In the genomic region with DNA sequence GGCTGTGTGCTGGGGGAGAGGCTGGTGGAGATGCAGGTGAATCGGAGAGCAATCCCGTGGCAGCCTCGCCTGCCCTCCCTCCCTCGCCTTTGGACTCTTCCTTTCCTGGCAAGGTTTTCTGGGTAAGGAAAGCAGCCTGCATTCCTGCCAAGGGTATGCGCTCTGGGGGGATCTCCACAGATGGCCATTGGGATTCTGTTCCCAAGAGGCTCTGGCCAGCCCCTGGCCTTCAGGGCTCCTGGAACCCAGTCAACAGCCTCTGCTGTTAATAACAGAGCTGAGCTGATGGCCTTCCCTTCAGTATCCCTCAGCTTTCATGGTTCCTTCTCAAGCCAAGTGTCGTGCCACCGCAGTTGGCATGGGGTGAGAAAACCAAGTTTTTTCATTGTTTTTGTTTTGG, we compare ENCODE assay signal across 20 mouse cellular contexts. TPM values are rescaled to one million over a fixed set of nuclear protein-coding genes. Genes with fewer than 3 reads are reported as not detected.
A peak's percentile ranks its signal among the peaks of the same experiment; 100 is the strongest.
DNase-seq lines count a peak whose midpoint lies in the region; ATAC-seq lines count a peak whose summit lies in the region.
"Had no signal": no experiment of that assay in that cellular context is flagged by ENCODE, and none has a peak within 500 bp of the region (broad histone marks: within the 10 kb centered on the region; RNA-seq: fewer than 3 reads in every experiment).

No protein-coding gene starts in this region.

- H3K4me1 ChIP-seq in hindbrain, embryonic 16.5 days (ENCODE audit: control insufficient read depth, insufficient read depth, low read depth, low read length) = peaks cover 5% of the 10 kb centered on the region
- no peaks in the 10 kb centered on the region; the same call in 1 of the 2 replicates for H3K4me1 ChIP-seq in hindbrain, embryonic 11.5 days (replicated peaks; ENCODE audit: control insufficient read depth, insufficient read depth, low read length)
- H3K4me1 ChIP-seq in midbrain, embryonic 14.5 days (ENCODE audit: control insufficient read depth, insufficient read depth, low read length) = no peaks in the 10 kb centered on the region
- H3K4me1 ChIP-seq: embryonic facial prominence, embryonic 15.5 days had no signal

- no peaks in the 10 kb centered on the region for H3K9me3 ChIP-seq in hindbrain, embryonic 16.5 days (ENCODE audit: control insufficient read depth, low read length)
- no peaks in the 10 kb centered on the region for H3K9me3 ChIP-seq in hindbrain, embryonic 11.5 days (ENCODE audit: control insufficient read depth, low read length)
- no peaks in the 10 kb centered on the region for H3K9me3 ChIP-seq in midbrain, embryonic 14.5 days (ENCODE audit: control insufficient read depth, low read length)
- H3K9me3 ChIP-seq: embryonic facial prominence, embryonic 15.5 days had no signal

- no peaks in the 10 kb centered on the region for H3K27me3 ChIP-seq in hindbrain, embryonic 16.5 days (replicated peaks; ENCODE audit: control insufficient read depth, insufficient read depth, low read length)
- H3K27me3 ChIP-seq in hindbrain, embryonic 11.5 days (ENCODE audit: control insufficient read depth, insufficient read depth, low read length) = no peaks in the 10 kb centered on the region
- H3K27me3 ChIP-seq in midbrain, embryonic 14.5 days (ENCODE audit: control insufficient read depth, insufficient read depth, low read length) = no peaks in the 10 kb centered on the region
- H3K27me3 ChIP-seq: embryonic facial prominence, embryonic 15.5 days had no signal

- H3K4me3 ChIP-seq in hindbrain, embryonic 16.5 days (ENCODE audit: low read length) = no peak overlapping the region
- no peak overlapping the region for H3K4me3 ChIP-seq in hindbrain, embryonic 11.5 days (ENCODE audit: low read depth, low read length)
- H3K4me3 ChIP-seq in midbrain, embryonic 14.5 days (replicated peaks; ENCODE audit: low read depth, low read length) = no peak overlapping the region
- H3K4me3 ChIP-seq: embryonic facial prominence, embryonic 15.5 days; heart, adult 2 months; left cerebral cortex, adult 2 months had no signal

- peak; percentile 62; the same call in 1 of the 2 replicates for ATAC-seq in hindbrain, embryonic 16.5 days
- ATAC-seq in hindbrain, embryonic 11.5 days (ENCODE audit: low FRiP score) = no peak
- ATAC-seq in cerebellum, adult (ENCODE audit: insufficient number of reproducible peaks, low FRiP score, low TSS enrichment) = peak; percentile 76; the same call in 1 of the 2 replicates
- no peak for ATAC-seq in midbrain, embryonic 14.5 days (ENCODE audit: low FRiP score, low TSS enrichment)
- ATAC-seq: intestine, postnatal 0 days had no signal

- 69% methylated on average over 7 of the region's 7 CpGs for WGBS in hindbrain, embryonic 16.5 days
- 91% methylated on average over 7 of the region's 7 CpGs for WGBS in hindbrain, embryonic 11.5 days
- 94% methylated on average over 7 of the region's 7 CpGs for WGBS in midbrain, embryonic 14.5 days

- DNase-seq in hindbrain, embryonic 11.5 days (ENCODE audit: low spot score) = no peak
- DNase-seq in brain, adult 2 months (ENCODE audit: low read depth, low spot score) = peak; percentile 94
- peak; percentile 93 for DNase-seq in cerebellum, adult 9-10 months
- no peak for DNase-seq in urinary bladder, postnatal 14 days (ENCODE audit: low spot score)
- no peak for DNase-seq in ovary, postnatal 14 days (ENCODE audit: low spot score)
- DNase-seq in midbrain, embryonic 14.5 days = no peak
- DNase-seq: adrenal gland, adult 8-10 months; B cell, adult 2 months; gastrocnemius, postnatal 36 days; heart, adult 2 months; kidney, postnatal 4 days; lung, postnatal 4 days; retina, postnatal 1 day; right cerebral cortex, postnatal 25 days; spleen, adult 18-20 months had no signal

- H3K27ac ChIP-seq in hindbrain, embryonic 16.5 days (ENCODE audit: low read depth, low read length) = no peak overlapping the region
- H3K27ac ChIP-seq in hindbrain, embryonic 11.5 days (ENCODE audit: low read depth, low read length) = no peak overlapping the region
- no peak overlapping the region for H3K27ac ChIP-seq in midbrain, embryonic 14.5 days (replicated peaks; ENCODE audit: low read depth, low read length)
- H3K27ac ChIP-seq: embryonic facial prominence, embryonic 15.5 days; heart, adult 2 months; left cerebral cortex, adult 2 months had no signal

- H3K9ac ChIP-seq in hindbrain, embryonic 16.5 days (ENCODE audit: low read depth, low read length) = no peak overlapping the region
- no peak overlapping the region for H3K9ac ChIP-seq in hindbrain, embryonic 11.5 days (ENCODE audit: low read depth, low read length)
- no peak overlapping the region for H3K9ac ChIP-seq in midbrain, embryonic 14.5 days (replicated peaks; ENCODE audit: low read length)
- H3K9ac ChIP-seq: embryonic facial prominence, embryonic 15.5 days had no signal

- H3K4me2 ChIP-seq in hindbrain, embryonic 16.5 days (ENCODE audit: low read length) = no peak overlapping the region
- no peak overlapping the region for H3K4me2 ChIP-seq in hindbrain, embryonic 11.5 days (replicated peaks; ENCODE audit: low read depth, low read length)
- H3K4me2 ChIP-seq in midbrain, embryonic 14.5 days (ENCODE audit: low read length) = no peak overlapping the region
- H3K4me2 ChIP-seq: embryonic facial prominence, embryonic 15.5 days had no signal

- no peaks in the 10 kb centered on the region for H3K36me3 ChIP-seq in hindbrain, embryonic 16.5 days (ENCODE audit: control insufficient read depth, insufficient read depth, low read length)
- H3K36me3 ChIP-seq in hindbrain, embryonic 11.5 days (ENCODE audit: control insufficient read depth, insufficient read depth, low read length) = no peaks in the 10 kb centered on the region
- H3K36me3 ChIP-seq in midbrain, embryonic 14.5 days (ENCODE audit: control insufficient read depth, insufficient read depth, low read length) = 0 out of 2 replicates have a peak, but pooled peaks cover 3% of the 10 kb centered on the region
- H3K36me3 ChIP-seq: embryonic facial prominence, embryonic 15.5 days had no signal

RNA-seq across cellular contexts. Expression of a gene that starts 51.6 kb away (rescaled TPM):
- 15.7 and 17.1 TPM in 2 replicates for polyA plus RNA-seq in hindbrain, embryonic 16.5 days (2015; fragmentation: Nextera tagmentation; extraction: Ambion mirVana)
- polyA plus RNA-seq in hindbrain, embryonic 11.5 days (2014; fragmentation: Nextera tagmentation; extraction: Ambion mirVana) = 5.2 and 10.4 TPM in 2 replicates
- 13.8 and 16.1 TPM in 2 replicates for polyA plus RNA-seq in midbrain, embryonic 14.5 days (2014; fragmentation: Nextera tagmentation; extraction: Ambion mirVana)

Comparison
In these comparisons a context has a peak if more than half of its experiments do, and no peak if none do; other contexts are left out.
1. ATAC-seq: peak in hindbrain, embryonic 16.5 days (single experiment) and cerebellum, adult (single experiment); none in hindbrain, embryonic 11.5 days (single experiment) and midbrain, embryonic 14.5 days (single experiment).
2. DNase-seq: peak in brain, adult 2 months (single experiment) and cerebellum, adult 9-10 months (single experiment); none in hindbrain, embryonic 11.5 days (single experiment), urinary bladder, postnatal 14 days (single experiment), ovary, postnatal 14 days (single experiment) and midbrain, embryonic 14.5 days (single experiment).